Mouse (Mus musculus) spleen, adult 10 weeks (tissue): ENCODE data around the gene Abr. TPM values are rescaled to one million over a fixed set of nuclear protein-coding genes. Genes with fewer than 3 reads are reported as not detected.

Experiments used
- polyA plus RNA-seq: library from polyadenylated mRNA; stranded (reverse); fragments of 350-450 nt; fragmentation: Illumina TruSeq; extraction: RNeasy Lipid Tissue Mini Kit (QIAGEN cat#74804); gene quantifications from one replicate; pipeline ENCODE4 v1.2.3, GENCODE M21; 2015; ENCODE audit warnings: low replicate concordance; ENCODE audit not compliant: insufficient read depth

Abr gene
- 45.5 TPM for polyA plus RNA-seq

GRCm38 (mm10) chr11:76622152-76622565 is at the start of gene Abr:
Abr (minus strand) TSS chr11:76622314.

GRCm38 (mm10) chr11:76406702-76407583 is 215.2 kb downstream of the Abr start, which contains the start of gene Timm22:
Timm22 (plus strand) TSS chr11:76406952.

GRCm38 (mm10) chr11:76398798-76399586 is 223.1 kb downstream of the Abr start, which contains the start of gene Nxn:
Nxn (minus strand) TSS chr11:76399140.

Other genes with a start within 250 kb of the Abr start
- gene Nxn, start 223.2 kb downstream of the Abr start, polyA plus RNA-seq: 8.5 TPM
- 17.6 TPM for gene Timm22, start 215.4 kb downstream of the Abr start, polyA plus RNA-seq
- not detected for gene Bhlha9, start 50.2 kb upstream of the Abr start, polyA plus RNA-seq
- gene Trarg1, start 57.5 kb upstream of the Abr start, polyA plus RNA-seq: 1.4 TPM
- 43.6 TPM for gene Gosr1, start 141.3 kb upstream of the Abr start, polyA plus RNA-seq
- 14.8 TPM for gene Cpd, start 224.7 kb upstream of the Abr start, polyA plus RNA-seq